Mouse (Mus musculus): ENCODE measurements around the gene Add3. TPM values are rescaled to one million over a fixed set of nuclear protein-coding genes. Genes with fewer than 3 reads are reported as not detected.

The Add3 gene
- polyA plus RNA-seq, 1 experiment from 2014 or later, result 118 TPM

DNA sequence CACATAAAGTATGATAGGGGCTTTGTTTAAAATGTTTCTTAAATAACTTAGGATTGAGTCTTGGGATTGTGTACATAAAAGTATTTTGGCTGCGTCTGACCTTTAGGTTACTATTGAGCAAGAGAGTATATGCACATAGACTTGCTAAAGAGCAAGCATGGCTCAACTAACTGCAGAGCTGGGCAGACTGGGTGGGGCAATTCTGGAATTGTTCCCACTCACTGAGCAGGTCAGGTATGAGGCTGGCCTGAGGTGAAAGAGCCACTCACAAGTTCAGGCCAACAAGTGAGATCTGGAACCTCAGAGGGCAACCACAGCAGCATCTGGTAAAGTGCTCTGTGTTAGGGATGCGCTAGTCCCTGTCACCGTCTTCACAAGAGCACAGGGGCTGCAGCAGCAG is 111.4 kb downstream of the Add3 start:
- H3K36me3 ChIP-seq, result peaks cover 12% of the 10 kb centered on the region

DNA sequence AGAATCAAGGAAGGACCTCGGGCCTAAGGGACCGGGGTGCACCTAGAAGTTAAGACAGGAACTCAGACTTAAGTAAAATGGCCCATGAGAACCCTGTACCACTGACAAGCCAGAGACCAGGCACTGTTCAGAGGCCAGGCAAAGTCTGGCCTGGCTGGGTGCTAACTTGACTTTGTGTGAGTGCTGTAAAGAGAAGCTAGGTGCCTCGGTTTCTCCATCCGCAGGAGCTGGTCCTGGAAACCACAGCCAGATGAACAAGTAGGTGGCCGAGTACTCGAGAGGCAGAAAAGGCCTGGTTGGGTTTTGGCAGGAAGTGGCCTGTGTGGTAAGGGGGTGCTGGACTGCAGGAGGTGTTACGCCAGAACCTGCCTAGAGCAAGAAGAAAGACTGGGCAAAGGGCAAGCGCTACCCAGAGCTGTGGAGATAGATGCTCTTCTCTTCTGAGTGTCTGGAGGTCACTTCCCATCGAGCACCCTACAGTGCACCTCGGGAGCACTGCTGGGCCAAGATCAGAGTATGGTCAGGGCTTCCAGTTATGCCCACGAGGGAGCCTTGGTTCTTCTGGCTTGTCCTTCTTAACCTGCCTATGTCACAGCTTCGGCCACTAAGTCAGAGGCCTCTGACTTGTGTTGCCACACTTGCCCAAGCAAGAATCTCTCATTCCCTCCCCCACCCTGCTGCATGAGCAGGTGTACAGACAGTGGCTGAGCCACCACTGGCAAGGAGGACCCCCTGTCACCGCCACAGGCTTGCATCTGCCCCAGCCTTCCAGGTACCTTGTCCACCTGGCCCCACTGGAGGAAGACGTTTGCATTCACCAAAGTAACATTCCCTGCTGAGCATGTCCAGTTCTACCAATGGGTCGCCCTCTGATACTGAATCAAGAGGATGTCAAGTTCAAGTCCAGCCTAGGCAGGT is 112.1 kb downstream of the Add3 start:
- WGBS, result 86% methylated on average over 15 of the region's 15 CpGs
- no peak overlapping the region for H3K9ac ChIP-seq
- peaks cover 7% of the 10 kb centered on the region; the same call in 1 of the 2 replicates for H3K36me3 ChIP-seq
- no peak overlapping the region for H3K4me3 ChIP-seq
- peaks cover 16% of the 10 kb centered on the region for H3K4me1 ChIP-seq (replicated peaks)
- no peaks in the 10 kb centered on the region for H3K9me3 ChIP-seq (replicated peaks)
- no peak overlapping the region for H3K4me2 ChIP-seq
- H3K27ac ChIP-seq, result no peak overlapping the region
- no peak for ATAC-seq (replicated peaks; ENCODE audit: insufficient number of reproducible peaks, insufficient read depth, low FRiP score, low read depth)
- H3K27me3 ChIP-seq, result no peaks in the 10 kb centered on the region

More for the DNA sequence above, 111.4 kb downstream of the Add3 start:
- Histone ChIP-seq H3K27me3 (no peaks in the 10 kb centered on the region), H3K27ac (no peak overlapping the region), H3K4me3 (no peak overlapping the region), H3K4me2 (no peak overlapping the region), H3K4me1 (replicated peaks) (peaks cover 9% of the 10 kb centered on the region), H3K9me3 (replicated peaks) (no peaks in the 10 kb centered on the region), H3K9ac (no peak overlapping the region)
- WGBS, result 88% methylated on average over 3 of the region's 3 CpGs
- ATAC-seq (replicated peaks; ENCODE audit: insufficient number of reproducible peaks, insufficient read depth, low FRiP score, low read depth), result no peak

GRCm38 (mm10) chr19:53256361-53256760 is 116.1 kb downstream of the Add3 start:
- H3K4me2 ChIP-seq, result no peak overlapping the region
- no peak overlapping the region for H3K4me3 ChIP-seq
- ATAC-seq (replicated peaks; ENCODE audit: insufficient number of reproducible peaks, insufficient read depth, low FRiP score, low read depth), result no peak
- 87% methylated on average over 8 of the region's 8 CpGs for WGBS
- H3K9ac ChIP-seq, result no peak overlapping the region
- H3K27ac ChIP-seq, result peak overlapping the region; percentile 92
- H3K4me1 ChIP-seq (replicated peaks), result peaks cover 34% of the 10 kb centered on the region
- no peaks in the 10 kb centered on the region for H3K9me3 ChIP-seq (replicated peaks)
- H3K27me3 ChIP-seq, result no peaks in the 10 kb centered on the region
- no peaks in the 10 kb centered on the region for H3K36me3 ChIP-seq

- 38% methylated on average over 7 of the region's 7 CpGs for WGBS
- Histone ChIP-seq H3K4me2 (peak overlapping the region; percentile 28; the same call in 1 of the 2 replicates), H3K9ac (no peak overlapping the region), H3K27ac (peak overlapping the region; percentile 92), H3K36me3 (no peaks in the 10 kb centered on the region), H3K9me3 (replicated peaks) (no peaks in the 10 kb centered on the region), H3K27me3 (no peaks in the 10 kb centered on the region), H3K4me1 (replicated peaks) (peaks cover 34% of the 10 kb centered on the region), H3K4me3 (no peak overlapping the region)
- ATAC-seq (replicated peaks; ENCODE audit: insufficient number of reproducible peaks, insufficient read depth, low FRiP score, low read depth), result peak; percentile 84
Observed at GRCm38 (mm10) chr19:53256991-53257594, 116.8 kb downstream of the Add3 start.

DNA sequence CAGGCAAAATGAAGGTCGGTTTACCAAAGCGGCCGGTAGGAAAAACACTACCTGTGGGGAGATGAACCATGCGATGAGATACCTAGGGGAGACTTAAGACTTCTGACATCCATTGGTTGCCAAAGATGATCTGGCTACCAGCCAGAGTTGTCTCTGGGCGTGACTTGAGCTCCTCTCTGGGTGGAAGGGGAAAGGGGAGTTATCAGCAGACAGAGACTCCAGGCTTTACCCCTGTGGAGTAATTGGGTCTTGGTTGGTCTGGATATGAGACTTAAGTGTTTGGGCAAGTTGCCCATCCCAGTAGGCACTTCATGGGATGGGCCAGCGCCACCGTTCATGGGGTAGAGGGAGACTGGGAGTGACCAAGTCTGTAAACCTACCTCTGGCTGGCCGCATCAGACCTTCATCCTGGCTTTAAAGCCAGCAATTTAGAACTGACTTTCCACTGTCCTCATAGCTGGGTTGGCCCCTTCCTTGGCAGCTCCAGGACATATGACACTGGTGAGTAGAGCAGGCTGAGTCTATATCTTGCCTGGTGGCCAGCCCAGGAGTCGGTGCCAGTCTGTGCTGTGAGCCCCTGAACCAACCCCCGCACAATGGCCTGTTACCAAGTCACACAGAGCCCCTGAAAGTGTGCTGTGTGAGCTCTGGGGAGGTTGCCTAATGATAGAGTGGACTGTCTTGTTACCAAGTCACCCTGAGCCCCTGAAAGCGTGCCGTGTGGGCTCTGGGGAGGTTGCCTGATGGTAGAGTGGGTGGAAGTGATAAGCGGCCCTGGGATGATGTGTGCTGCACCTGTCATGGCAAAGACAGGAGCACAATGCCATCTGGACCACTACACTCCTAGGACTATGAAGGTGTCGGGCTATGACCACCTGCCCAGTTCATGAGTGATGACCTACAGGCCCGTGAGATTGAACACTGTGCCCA is 117.7 kb downstream of the Add3 start:
- Histone ChIP-seq H3K27me3 (no peaks in the 10 kb centered on the region), H3K4me1 (replicated peaks) (peaks cover 34% of the 10 kb centered on the region), H3K9ac (no peak overlapping the region), H3K27ac (peak overlapping the region; percentile 92), H3K9me3 (replicated peaks) (no peaks in the 10 kb centered on the region), H3K4me3 (no peak overlapping the region), H3K36me3 (no peaks in the 10 kb centered on the region), H3K4me2 (peak overlapping the region; percentile 28; the same call in 1 of the 2 replicates)
- ATAC-seq (replicated peaks; ENCODE audit: insufficient number of reproducible peaks, insufficient read depth, low FRiP score, low read depth), result 0 out of 2 replicates have a peak, but pooled peaks have one; percentile 5
- WGBS, result 72% methylated on average over 15 of the region's 15 CpGs

- Histone ChIP-seq H3K9me3 (replicated peaks) (no peaks in the 10 kb centered on the region), H3K4me1 (replicated peaks) (peaks cover 36% of the 10 kb centered on the region), H3K36me3 (no peaks in the 10 kb centered on the region), H3K27me3 (no peaks in the 10 kb centered on the region), H3K4me2 (no peak overlapping the region), H3K4me3 (no peak overlapping the region), H3K9ac (no peak overlapping the region), H3K27ac (no peak overlapping the region)
- 83% methylated on average over 13 of the region's 13 CpGs for WGBS
- ATAC-seq (replicated peaks; ENCODE audit: insufficient number of reproducible peaks, insufficient read depth, low FRiP score, low read depth), result no peak
Observed at GRCm38 (mm10) chr19:53258740-53259506, 118.7 kb downstream of the Add3 start.

DNA sequence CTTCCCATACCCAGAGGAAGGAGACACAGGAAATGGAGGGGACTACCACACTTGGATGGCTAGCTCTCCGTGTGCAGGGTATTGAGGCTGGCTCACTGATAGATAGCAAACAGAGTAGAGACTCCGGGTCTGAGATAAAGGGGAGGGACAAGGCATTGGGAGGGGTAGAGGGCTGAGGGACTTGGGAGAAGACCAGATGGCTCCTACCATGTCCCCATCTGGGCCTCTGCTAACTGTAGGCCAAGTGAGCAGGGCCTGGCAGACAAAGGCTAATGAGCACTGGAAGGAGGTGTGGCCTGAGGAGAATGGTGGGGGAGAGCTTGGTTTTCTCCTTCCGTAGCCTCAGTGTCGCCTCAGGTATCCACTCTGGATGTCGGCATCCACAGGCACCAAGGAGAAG is 119.3 kb downstream of the Add3 start:
- no peaks in the 10 kb centered on the region for H3K27me3 ChIP-seq
- no peak overlapping the region for H3K9ac ChIP-seq
- whole genome bisulfite sequencing, result 57% methylated on average over 5 of the region's 5 CpGs
- no peak overlapping the region for H3K27ac ChIP-seq
- H3K9me3 ChIP-seq (replicated peaks), result no peaks in the 10 kb centered on the region
- peaks cover 42% of the 10 kb centered on the region for H3K4me1 ChIP-seq (replicated peaks)
- no peak overlapping the region for H3K4me2 ChIP-seq
- no peaks in the 10 kb centered on the region for H3K36me3 ChIP-seq
- ATAC-seq (replicated peaks; ENCODE audit: insufficient number of reproducible peaks, insufficient read depth, low FRiP score, low read depth), result no peak
- no peak overlapping the region for H3K4me3 ChIP-seq

DNA sequence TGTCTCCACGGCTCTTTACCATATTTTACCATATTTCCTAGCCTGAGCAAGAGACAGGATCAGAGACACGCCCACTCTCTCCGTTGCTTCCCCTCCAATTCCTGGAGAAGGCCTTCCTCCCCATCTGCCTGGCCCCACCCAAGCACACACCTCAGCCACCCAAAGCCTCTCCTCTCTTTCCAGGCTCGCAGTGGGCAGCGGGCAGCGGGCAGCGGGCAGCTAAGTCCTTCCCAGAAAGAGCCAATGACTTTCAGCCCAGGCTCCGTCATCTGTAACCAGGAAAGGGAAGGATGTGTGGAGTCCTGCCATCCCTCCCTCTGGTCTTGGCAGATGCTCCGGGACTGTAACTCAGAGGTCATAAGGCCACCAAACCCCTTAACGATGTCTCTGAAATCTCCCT is 120.0 kb downstream of the Add3 start:
- Histone ChIP-seq H3K9me3 (replicated peaks) (no peaks in the 10 kb centered on the region), H3K27me3 (no peaks in the 10 kb centered on the region), H3K9ac (no peak overlapping the region), H3K4me2 (no peak overlapping the region), H3K36me3 (no peaks in the 10 kb centered on the region), H3K27ac (no peak overlapping the region), H3K4me1 (replicated peaks) (peaks cover 45% of the 10 kb centered on the region), H3K4me3 (no peak overlapping the region)
- WGBS, result 74% methylated on average over 10 of the region's 10 CpGs
- ATAC-seq (replicated peaks; ENCODE audit: insufficient number of reproducible peaks, insufficient read depth, low FRiP score, low read depth), result no peak

DNA sequence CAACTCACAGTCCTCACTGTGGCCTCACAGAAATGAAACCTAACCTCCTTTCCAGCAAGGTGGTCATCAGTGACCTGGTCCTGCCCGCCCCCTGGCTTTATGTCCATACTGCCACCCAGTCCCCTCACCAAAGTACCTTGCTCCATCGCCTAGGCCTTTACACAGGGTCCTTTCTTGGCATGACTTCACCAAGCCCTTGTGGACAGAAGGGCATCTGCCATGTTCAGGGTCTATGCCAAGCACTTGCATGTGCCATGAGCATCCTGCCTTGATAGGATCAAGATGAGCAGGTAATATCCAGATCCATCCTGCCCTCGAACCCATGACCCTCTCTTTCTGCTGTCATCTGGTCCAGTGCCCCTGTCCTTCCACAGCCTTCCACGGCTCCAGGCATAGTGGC is 120.6 kb downstream of the Add3 start:
- H3K27ac ChIP-seq, result no peak overlapping the region
- H3K4me1 ChIP-seq (replicated peaks), result peaks cover 45% of the 10 kb centered on the region
- no peak overlapping the region for H3K4me2 ChIP-seq
- no peaks in the 10 kb centered on the region for H3K27me3 ChIP-seq
- 81% methylated on average over 4 of the region's 4 CpGs for WGBS
- H3K9me3 ChIP-seq (replicated peaks), result no peaks in the 10 kb centered on the region
- no peaks in the 10 kb centered on the region for H3K36me3 ChIP-seq
- H3K4me3 ChIP-seq, result no peak overlapping the region
- ATAC-seq (replicated peaks; ENCODE audit: insufficient number of reproducible peaks, insufficient read depth, low FRiP score, low read depth), result no peak
- H3K9ac ChIP-seq, result no peak overlapping the region

DNA sequence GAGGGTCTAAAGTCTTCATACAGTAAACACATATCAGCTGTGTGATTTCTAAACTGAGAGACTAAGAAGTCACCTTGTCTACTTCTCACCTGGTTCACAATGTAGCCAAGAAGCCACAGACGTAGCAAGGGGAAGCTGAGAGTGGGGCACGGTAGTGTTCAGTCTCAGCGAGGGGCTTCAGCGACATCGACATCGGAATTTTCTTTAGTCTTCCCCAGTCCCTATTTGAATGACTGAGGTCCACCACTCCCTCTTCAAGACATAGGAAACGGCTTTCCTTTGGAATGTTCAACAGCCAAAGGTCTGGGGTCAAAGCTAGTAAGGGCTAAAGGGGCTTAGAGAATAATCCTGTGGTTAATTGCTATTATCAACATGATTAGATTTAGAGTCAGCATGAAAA is 121.8 kb downstream of the Add3 start:
- H3K4me1 ChIP-seq (replicated peaks), result peaks cover 34% of the 10 kb centered on the region
- H3K9me3 ChIP-seq (replicated peaks), result no peaks in the 10 kb centered on the region
- H3K27me3 ChIP-seq, result no peaks in the 10 kb centered on the region
- 80% methylated on average over 7 of the region's 7 CpGs for WGBS
- no peak overlapping the region for H3K27ac ChIP-seq
- H3K4me2 ChIP-seq, result no peak overlapping the region
- no peak overlapping the region for H3K9ac ChIP-seq
- no peaks in the 10 kb centered on the region for H3K36me3 ChIP-seq
- no peak for ATAC-seq (replicated peaks; ENCODE audit: insufficient number of reproducible peaks, insufficient read depth, low FRiP score, low read depth)
- H3K4me3 ChIP-seq, result no peak overlapping the region

Data from heart, embryonic 15.5 days (tissue).